Mouse (Mus musculus) stomach, embryonic 15.5 days (tissue): ENCODE data around the gene Acadm. TPM values are rescaled to one million over a fixed set of nuclear protein-coding genes. Genes with fewer than 3 reads are reported as not detected.

Source experiments
- ATAC-seq: fragments of 200-750 bp; cut with Nextera tagmentation; 2 replicates; pipeline ENCODE4 v1.8.0; 2017; ENCODE audit warnings: low read depth, moderate number of reproducible peaks, moderate TSS enrichment; ENCODE audit not compliant: insufficient read depth, low FRiP score
- H3K27ac ChIP-seq: fragments of 300-500 bp; sonication (generic); 2 replicates; pipeline ENCODE4 v1.5.1; 2015; ENCODE audit warnings: mild to moderate bottlenecking, inconsistent platforms
- H3K27me3 ChIP-seq: fragments of 300-500 bp; sonication (generic); replicated peaks from 2 replicates; pipeline ENCODE4 v1.6.1; 2015; ENCODE audit warnings: inconsistent platforms
- H3K36me3 ChIP-seq: fragments of 300-500 bp; sonication (generic); 2 replicates; pipeline ENCODE4 v1.6.1; 2015; ENCODE audit warnings: inconsistent platforms
- H3K4me1 ChIP-seq: fragments of 300-500 bp; sonication (generic); 2 replicates; pipeline ENCODE4 v1.6.1; 2015; ENCODE audit warnings: inconsistent platforms
- H3K4me2 ChIP-seq: fragments of 300-500 bp; sonication (generic); 2 replicates; pipeline ENCODE4 v1.6.1; 2015; ENCODE audit warnings: mild to moderate bottlenecking, inconsistent platforms
- H3K4me3 ChIP-seq: fragments of 300-500 bp; sonication (generic); replicated peaks from 2 replicates; pipeline ENCODE4 v1.5.1; 2015; ENCODE audit warnings: inconsistent platforms
- H3K9ac ChIP-seq: fragments of 300-500 bp; sonication (generic); 2 replicates; pipeline ENCODE4 v1.6.1; 2015; ENCODE audit warnings: inconsistent platforms
- H3K9me3 ChIP-seq: fragments of 300-500 bp; sonication (generic); 2 replicates; pipeline ENCODE4 v1.6.1; 2016; ENCODE audit warnings: inconsistent platforms
- WGBS: fragments of 180-500 bp; shearing (Covaris S2); methylation state at CpG from one replicate; pipeline ENCODE4 v1.1.7; 2015; 5-methylcytosine and 5-hydroxymethylcytosine counted together
- polyA plus RNA-seq: library from polyadenylated mRNA; unstranded; fragments of >200 nt; fragmentation: Nextera tagmentation; extraction: Ambion mirVana; gene quantifications from 2 replicates; pipeline ENCODE4 v1.2.1, GENCODE M21; 2015

The Acadm gene
- polyA plus RNA-seq, 1 experiment from 2014 or later: 103 TPM

- no peak overlapping the region for H3K4me2 ChIP-seq
- H3K9ac ChIP-seq: no peak overlapping the region
- H3K27me3 ChIP-seq: no peaks in the 10 kb centered on the region
- H3K27ac ChIP-seq: no peak overlapping the region
- H3K4me1 ChIP-seq: no peaks in the 10 kb centered on the region
- 64% methylated on average over 6 of the region's 6 CpGs for WGBS
- H3K36me3 ChIP-seq: no peaks in the 10 kb centered on the region
- H3K9me3 ChIP-seq: no peaks in the 10 kb centered on the region
- no peak for ATAC-seq
- no peak overlapping the region for H3K4me3 ChIP-seq
Measured at GRCm38 (mm10) chr3:153888141-153888540, 56.3 kb downstream of the Acadm start.

GRCm38 (mm10) chr3:153886296-153886695, 58.1 kb downstream of the Acadm start:
- Histone ChIP-seq H3K36me3 (no peaks in the 10 kb centered on the region), H3K27ac (no peak overlapping the region), H3K4me2 (no peak overlapping the region), H3K27me3 (no peaks in the 10 kb centered on the region), H3K9me3 (no peaks in the 10 kb centered on the region), H3K4me3 (no peak overlapping the region), H3K9ac (no peak overlapping the region), H3K4me1 (no peaks in the 10 kb centered on the region)
- no peak for ATAC-seq

Other genes with a start within 250 kb of the Acadm start
- 36.6 and 39.8 TPM in 2 replicates for gene St6galnac3, start 219.5 kb downstream of the Acadm start, polyA plus RNA-seq
- gene Asb17, start 100.4 kb downstream of the Acadm start, polyA plus RNA-seq: 0.30 and 0.82 TPM in 2 replicates
- gene Msh4, start 38.5 kb downstream of the Acadm start, polyA plus RNA-seq: 0.08 and 0.09 TPM in 2 replicates
- gene Rabggtb, start 31.6 kb downstream of the Acadm start, polyA plus RNA-seq: 52.5 and 56.2 TPM in 2 replicates
- 0.78 and 0.83 TPM in 2 replicates for gene Slc44a5, start 28.8 kb upstream of the Acadm start, polyA plus RNA-seq